Mouse (Mus musculus) stomach, postnatal 0 days (tissue): ENCODE measurements around the gene Gm17349.

ENCODE experiments used
- CTCF ChIP-seq: IDR thresholded peaks from 2 replicates; pipeline ENCODE4 v1.5.1; 2016; ENCODE audit warnings: antibody characterized with exemption, low read depth, mild to moderate bottlenecking, moderate library complexity
- EP300 ChIP-seq: optimal IDR thresholded peaks from 2 replicates; pipeline ENCODE3; 2016; ENCODE audit warnings: antibody characterized with exemption

DNA sequence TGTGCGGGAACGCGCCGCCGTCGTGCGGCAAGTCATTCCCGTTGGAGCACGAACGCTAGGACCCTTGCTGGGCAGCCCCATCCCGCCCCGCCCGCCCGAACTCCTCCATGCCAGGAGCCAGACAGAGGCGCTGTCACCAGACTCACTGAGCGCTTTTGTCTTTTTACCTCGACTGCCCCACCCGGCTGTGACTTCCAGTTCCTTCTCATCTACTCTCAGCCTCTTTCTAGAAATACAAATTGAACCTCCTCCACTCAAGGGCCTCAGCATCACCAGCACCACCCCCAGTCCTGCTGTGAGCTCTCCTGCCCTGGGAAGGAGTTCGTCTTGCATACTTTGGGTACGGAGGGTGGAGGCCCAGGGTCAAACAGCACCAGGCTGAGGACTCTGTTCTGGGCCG, 51.4 kb downstream of the Gm17349 start:
- no peak for TF ChIP-seq CTCF
- no peak for TF ChIP-seq EP300
